Mouse (Mus musculus) kidney, adult 8-10 months (tissue): ENCODE measurements around the gene Sbpl.
"Not testable (repeated sequence)": the region's sequence is repeated elsewhere in the genome, so short reads cannot be mapped to it uniquely, and the experiment has no call there.

Experiments
- DNase-seq, 2 experiments: peaks; one replicate each; pipeline ENCODE4 v3.0.0; 2022

The Sbpl gene

DNA sequence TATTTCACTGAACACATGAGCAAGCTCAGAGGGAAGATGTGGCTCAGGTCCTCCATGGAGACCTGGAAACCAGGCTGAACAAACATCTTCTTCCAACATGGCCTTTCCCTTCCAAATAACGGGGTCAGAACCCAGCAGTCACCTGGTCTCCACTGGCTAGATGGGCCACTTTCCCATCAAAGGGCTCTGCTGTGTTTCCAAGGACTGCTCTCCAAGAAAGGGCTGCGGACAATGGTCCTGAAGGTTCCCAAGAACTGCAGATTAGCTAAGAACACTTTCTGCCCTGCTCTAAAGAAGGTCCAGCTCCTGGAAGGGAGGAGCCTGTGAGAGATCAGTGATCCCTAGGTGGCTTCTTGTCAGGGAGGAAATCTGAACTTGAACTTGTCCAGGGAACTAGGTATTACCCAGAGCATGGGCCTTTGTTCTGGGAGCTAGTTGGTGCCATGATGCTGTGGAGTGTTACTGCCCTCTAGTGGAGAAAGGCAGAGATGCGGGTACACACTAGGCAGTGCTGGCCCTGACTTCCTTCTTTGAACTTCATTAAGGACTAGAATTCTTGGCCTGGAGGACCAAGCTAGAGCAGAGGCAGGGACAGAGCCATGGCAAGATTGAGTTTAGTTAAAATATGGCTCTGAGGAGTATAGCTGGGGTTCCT lies 5.1 kb upstream of the Sbpl start:
- peak; percentile 55 to 85 for DNase-seq

DNA sequence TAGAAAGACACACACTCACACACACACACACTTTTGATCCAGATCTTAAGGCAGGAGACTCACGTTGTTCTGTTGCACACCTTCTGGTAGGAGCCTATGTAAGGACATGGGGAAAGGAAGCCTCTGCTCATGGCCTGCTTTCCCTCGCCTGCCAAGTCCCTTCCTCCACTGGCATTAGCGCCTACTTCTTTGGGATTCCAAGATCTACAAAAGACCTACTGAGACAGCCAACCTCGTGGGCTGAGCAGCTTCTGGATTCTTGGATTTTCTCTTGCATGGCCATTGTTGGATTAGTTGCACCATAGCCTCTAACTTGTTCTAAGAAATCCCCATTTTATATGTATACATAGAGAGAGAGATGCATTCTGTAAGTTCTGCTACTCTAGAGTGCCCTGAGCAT lies 4.2 kb downstream of the Sbpl start:
- DNase-seq = not testable (repeated sequence)

DNA sequence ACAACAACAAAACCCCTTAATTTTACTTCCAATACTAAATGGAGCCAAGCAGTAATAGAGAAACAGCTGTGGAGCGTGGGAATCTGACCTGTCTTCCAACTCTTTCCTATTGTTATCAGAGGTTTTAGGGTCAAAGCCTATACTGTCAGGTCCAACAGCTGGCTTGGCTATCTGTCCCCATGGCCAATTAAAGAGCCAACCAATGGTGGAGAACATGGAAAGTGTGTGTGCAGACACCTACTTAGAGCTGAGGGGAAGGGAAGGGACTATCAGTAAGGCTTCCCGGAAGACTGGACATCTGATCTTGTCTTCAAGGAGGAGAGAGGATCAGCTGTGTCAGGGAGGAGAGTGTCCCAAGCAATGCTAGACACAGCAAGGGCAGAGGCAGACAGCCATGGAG lies 6.0 kb downstream of the Sbpl start:
- DNase-seq = no peak

DNA sequence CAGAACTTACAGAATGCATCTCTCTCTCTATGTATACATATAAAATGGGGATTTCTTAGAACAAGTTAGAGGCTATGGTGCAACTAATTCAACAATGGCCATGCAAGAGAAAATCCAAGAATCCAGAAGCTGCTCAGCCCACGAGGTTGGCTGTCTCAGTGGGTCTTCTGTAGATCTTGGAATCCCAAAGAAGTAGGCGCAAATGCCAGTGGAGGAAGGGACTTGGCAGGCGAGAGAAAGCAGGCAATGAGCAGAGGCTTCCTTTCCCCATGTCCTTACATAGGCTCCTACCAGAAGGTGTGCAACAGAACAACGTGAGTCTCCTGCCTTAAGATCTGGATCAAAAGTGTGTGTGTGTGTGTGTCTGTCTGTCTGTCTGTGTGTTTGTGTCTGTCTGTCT lies 7.6 kb downstream of the Sbpl start:
- not testable (repeated sequence) for DNase-seq

DNA sequence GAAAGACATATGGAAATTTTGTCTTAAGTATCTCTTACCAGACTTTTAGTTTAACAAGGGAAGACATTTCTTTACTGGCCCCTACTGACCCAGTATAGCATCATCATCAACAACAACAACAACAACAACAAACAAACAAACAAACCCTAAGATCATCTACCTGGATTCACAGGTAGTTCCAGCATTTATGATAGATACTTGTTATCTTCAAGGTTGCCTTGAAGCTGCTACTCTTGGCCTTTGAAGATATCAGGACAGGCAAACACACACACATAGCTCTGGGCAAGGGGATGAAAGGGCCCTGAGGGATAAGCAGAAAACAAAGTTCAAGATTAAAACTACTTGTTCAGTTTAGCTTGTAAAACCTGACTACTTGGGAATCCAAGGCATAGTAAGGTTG lies 13.7 kb downstream of the Sbpl start, which contains the start of gene Sbp:
Gene Sbp (plus strand): TSS at position 301 of the 400 bp plus-strand sequence.
- no peak for DNase-seq

DNA sequence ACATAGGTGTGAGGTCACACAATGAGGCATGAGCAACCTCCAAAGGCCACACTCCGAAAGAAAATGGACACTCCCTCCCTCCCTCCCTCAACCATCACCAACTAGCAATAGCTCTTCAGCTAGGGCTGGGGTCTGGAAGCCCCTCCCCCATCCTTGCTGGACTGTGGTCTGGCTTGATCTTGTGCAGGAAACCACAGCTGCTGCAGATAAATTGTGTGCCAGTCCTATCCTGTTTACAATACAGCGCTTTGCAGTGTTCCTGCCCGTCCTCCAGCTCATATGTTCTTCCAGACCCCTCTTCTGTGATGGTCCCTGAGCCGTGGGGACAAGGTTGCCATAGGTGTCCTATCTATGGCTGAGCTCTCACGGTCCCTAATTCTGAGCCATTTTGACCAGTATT lies 23.9 kb downstream of the Sbpl start:
- no peak for DNase-seq

DNA sequence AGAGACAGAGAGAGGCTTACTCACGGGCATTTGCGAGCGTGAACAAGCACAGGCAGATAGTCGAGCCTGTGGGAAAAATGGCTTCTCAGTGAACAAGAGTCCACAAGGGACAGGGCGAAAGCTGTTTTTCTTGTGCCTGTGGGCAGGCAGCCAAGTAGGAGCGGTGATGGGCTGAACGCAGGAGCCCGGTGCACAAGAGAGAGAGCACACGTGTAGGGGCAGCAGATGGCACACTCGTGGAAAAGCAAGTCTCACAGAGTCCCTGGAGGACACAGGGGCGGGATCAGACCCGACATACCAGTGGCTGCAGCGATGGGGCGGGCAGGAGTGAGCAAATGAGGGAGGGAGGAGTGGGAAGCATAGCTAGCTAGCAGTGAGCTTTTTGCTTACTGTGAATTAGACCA lies 30.0 kb downstream of the Sbpl start:
- DNase-seq = peak; percentile 39 to 50

DNA sequence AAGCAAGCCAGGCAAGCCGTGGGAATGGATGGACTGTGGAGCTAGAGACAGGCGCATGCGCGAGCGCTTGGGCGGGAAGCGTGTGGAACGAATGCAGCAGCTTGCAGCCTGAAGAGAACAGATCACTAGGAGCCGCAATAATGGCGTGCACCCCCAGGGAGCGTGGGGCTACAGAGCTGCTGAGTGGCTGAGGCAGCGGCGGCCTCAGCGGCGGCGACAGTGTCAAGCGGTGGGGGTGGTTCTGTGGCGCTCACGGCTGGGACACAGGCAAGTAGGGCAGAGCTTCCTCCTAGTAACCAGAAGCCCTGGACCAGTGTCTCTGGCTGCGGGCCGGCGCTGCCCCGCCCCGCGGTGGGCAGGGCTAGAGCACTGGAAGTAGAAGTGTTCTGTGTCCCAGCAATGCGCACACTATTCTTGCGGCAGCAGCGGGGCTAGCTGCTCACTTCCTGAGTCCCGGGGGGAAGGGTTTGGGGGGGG lies 30.5 kb downstream of the Sbpl start:
- peak; percentile 93 to 94 for DNase-seq

DNA sequence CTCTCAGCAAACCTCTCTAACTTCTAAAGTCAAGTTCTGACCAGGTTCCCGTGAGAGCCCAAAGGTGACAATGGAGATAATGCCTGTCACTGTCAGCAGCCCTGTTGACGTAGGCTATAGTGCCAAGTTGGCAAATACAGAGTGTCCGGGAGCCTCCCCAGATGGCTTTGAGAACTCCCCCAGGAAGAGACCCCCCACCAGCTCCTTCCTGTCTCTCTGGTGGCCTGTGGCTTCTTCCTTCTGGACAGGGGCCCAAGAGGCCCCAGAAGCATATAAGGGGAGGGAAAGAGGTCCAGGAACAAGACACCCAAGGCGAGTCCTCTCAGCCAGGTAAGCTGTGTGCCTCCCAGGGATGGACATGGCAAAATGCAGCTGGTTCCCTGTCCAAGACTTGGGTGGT lies 37.9 kb downstream of the Sbpl start, which contains the start of gene Dcpp3:
Gene Dcpp3 (plus strand): TSS at position 301 of the 400 bp plus-strand sequence.
- DNase-seq = not testable (repeated sequence)
